Mouse (Mus musculus) forebrain, embryonic 16.5 days (tissue): ENCODE measurements around the gene Dcp1b. TPM values are rescaled to one million over a fixed set of nuclear protein-coding genes. Genes with fewer than 3 reads are reported as not detected.

Experiments used
- ATAC-seq: fragments of 200-750 bp; cut with Nextera tagmentation; 2 replicates; pipeline ENCODE4 v1.8.0; 2017; ENCODE audit warnings: mild to moderate bottlenecking, moderate library complexity
- H3K27ac ChIP-seq: fragments of 300-500 bp; sonication (generic); 2 replicates; pipeline ENCODE4 v1.5.1; 2014; ENCODE audit warnings: low read length, control low read depth
- H3K27me3 ChIP-seq: fragments of 300-500 bp; sonication (generic); replicated peaks from 2 replicates; pipeline ENCODE4 v1.6.1; 2014; ENCODE audit warnings: low read length; ENCODE audit not compliant: control insufficient read depth, insufficient read depth
- H3K36me3 ChIP-seq: fragments of 300-500 bp; sonication (generic); 2 replicates; pipeline ENCODE4 v1.6.1; 2014; ENCODE audit not compliant: control insufficient read depth, insufficient read depth
- H3K4me1 ChIP-seq: fragments of 300-500 bp; sonication (generic); replicated peaks from 2 replicates; pipeline ENCODE4 v1.6.1; 2014; ENCODE audit warnings: low read length; ENCODE audit not compliant: control insufficient read depth, insufficient read depth
- H3K4me2 ChIP-seq: fragments of 300-500 bp; sonication (generic); 2 replicates; pipeline ENCODE4 v1.6.1; 2014; ENCODE audit warnings: mild to moderate bottlenecking, low read length, control low read depth
- H3K4me3 ChIP-seq: fragments of 300-500 bp; sonication (generic); replicated peaks from 2 replicates; pipeline ENCODE4 v1.5.1; 2014; ENCODE audit warnings: mild to moderate bottlenecking, low read length, control low read depth
- H3K9ac ChIP-seq: fragments of 300-500 bp; sonication (generic); replicated peaks from 2 replicates; pipeline ENCODE4 v1.6.1; 2014; ENCODE audit warnings: low read depth, low read length, control low read depth
- H3K9me3 ChIP-seq: fragments of 300-500 bp; sonication (generic); 2 replicates; pipeline ENCODE4 v1.6.1; 2016; ENCODE audit warnings: low read length; ENCODE audit not compliant: control insufficient read depth
- WGBS: fragments of 180-500 bp; shearing (Covaris S2); extraction: QIAGEN DNeasy Blood & Tissue Kit; methylation state at CpG from one replicate; pipeline ENCODE4 v1.1.7; 2014; 5-methylcytosine and 5-hydroxymethylcytosine counted together
- polyA plus RNA-seq: library from polyadenylated mRNA; unstranded; fragments of >200 nt; fragmentation: Nextera tagmentation; extraction: Ambion mirVana; gene quantifications from 2 replicates; pipeline ENCODE4 v1.2.1, GENCODE M21; 2015

Dcp1b gene
- polyA plus RNA-seq, 1 experiment from 2014 or later = 15.8 TPM

- H3K27ac ChIP-seq = peak overlapping the region; percentile 24; the same call in 1 of the 2 replicates
- H3K9me3 ChIP-seq = no peaks in the 10 kb centered on the region
- H3K4me3 ChIP-seq = no peak overlapping the region
- H3K27me3 ChIP-seq = no peaks in the 10 kb centered on the region
- no peaks in the 10 kb centered on the region for H3K36me3 ChIP-seq
- no peak overlapping the region for H3K4me2 ChIP-seq
- WGBS = 70% methylated on average over 4 of the region's 4 CpGs
- ATAC-seq = peak; percentile 50; the same call in 1 of the 2 replicates
- no peak overlapping the region for H3K9ac ChIP-seq
- H3K4me1 ChIP-seq = 0 out of 2 replicates have a peak, but pooled peaks cover 2% of the 10 kb centered on the region
These were observed 29.9 kb upstream of the Dcp1b start for GRCm38 (mm10) chr6:119145109-119145508.

- no peaks in the 10 kb centered on the region for H3K4me1 ChIP-seq
- H3K27ac ChIP-seq = no peak overlapping the region
- H3K4me2 ChIP-seq = no peak overlapping the region
- H3K4me3 ChIP-seq = no peak overlapping the region
- no peaks in the 10 kb centered on the region for H3K9me3 ChIP-seq
- no peak for ATAC-seq
- H3K9ac ChIP-seq = no peak overlapping the region
- no peaks in the 10 kb centered on the region for H3K36me3 ChIP-seq
- H3K27me3 ChIP-seq = no peaks in the 10 kb centered on the region
These were observed 9.4 kb upstream of the Dcp1b start for GRCm38 (mm10) chr6:119165677-119166076.

- WGBS = 53% methylated on average over 12 of the region's 12 CpGs
- Histone ChIP-seq H3K36me3 (no peaks in the 10 kb centered on the region), H3K4me1 (peaks cover 17% of the 10 kb centered on the region), H3K27ac (peak overlapping the region; percentile 89), H3K4me2 (peak overlapping the region; percentile 57), H3K9me3 (no peaks in the 10 kb centered on the region), H3K27me3 (no peaks in the 10 kb centered on the region), H3K9ac (peak overlapping the region; percentile 84), H3K4me3 (peak overlapping the region; percentile 68)
- ATAC-seq = peak; percentile 26; the same call in 1 of the 2 replicates
These were observed 562 bp upstream of the Dcp1b start for GRCm38 (mm10) chr6:119174307-119175074.

DNA sequence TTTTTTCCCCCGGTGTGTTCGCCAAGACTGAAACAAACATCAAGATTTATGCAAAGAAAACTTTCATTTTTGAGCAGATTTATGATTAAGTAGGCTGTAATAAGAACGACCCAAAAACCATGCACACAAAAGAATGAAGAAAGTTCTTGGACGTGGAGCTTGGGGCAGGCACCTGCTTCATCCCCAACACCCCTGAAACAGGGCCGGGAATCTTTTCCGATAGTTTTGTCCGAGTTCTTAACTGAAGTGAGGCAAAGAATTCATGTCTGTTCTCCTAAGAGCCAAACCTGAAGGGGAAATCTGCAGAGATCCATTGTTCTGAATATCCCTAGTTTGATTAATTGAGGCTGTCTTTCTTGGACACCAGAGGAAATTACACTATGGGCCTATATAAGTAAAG, 1.1 kb downstream of the Dcp1b start:
- H3K9me3 ChIP-seq = no peaks in the 10 kb centered on the region
- H3K27ac ChIP-seq = no peak overlapping the region
- peak overlapping the region; percentile 68 for H3K4me3 ChIP-seq
- peak overlapping the region; percentile 65 for H3K4me2 ChIP-seq
- H3K27me3 ChIP-seq = no peaks in the 10 kb centered on the region
- H3K9ac ChIP-seq = peak overlapping the region; percentile 35; the same call in 1 of the 2 replicates
- H3K4me1 ChIP-seq = peaks cover 17% of the 10 kb centered on the region
- no peak for ATAC-seq
- no peaks in the 10 kb centered on the region for H3K36me3 ChIP-seq
- 62% methylated on average over 7 of the region's 7 CpGs for WGBS

DNA sequence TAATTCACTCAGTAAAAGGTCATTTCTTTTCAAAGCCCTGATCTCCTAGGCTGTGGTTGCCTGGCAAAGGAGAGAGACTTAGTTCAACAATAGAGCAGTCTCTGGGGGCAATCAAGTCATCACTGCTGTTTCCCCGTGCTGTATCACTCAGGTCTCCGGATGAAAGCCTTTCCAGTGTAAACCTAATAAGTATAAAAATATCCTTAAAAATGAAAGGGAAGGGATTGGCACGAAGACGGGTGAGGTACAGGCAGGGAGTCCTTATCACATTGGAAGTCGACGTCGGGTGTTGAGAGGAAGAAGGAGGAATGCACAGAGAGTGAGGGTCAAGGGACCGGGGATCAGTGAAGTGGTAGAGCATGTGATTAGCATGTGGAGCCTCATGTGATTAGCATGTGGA, 2.0 kb downstream of the Dcp1b start:
- Histone ChIP-seq H3K36me3 (no peaks in the 10 kb centered on the region), H3K4me1 (peaks cover 17% of the 10 kb centered on the region), H3K27me3 (no peaks in the 10 kb centered on the region), H3K4me2 (no peak overlapping the region), H3K9me3 (no peaks in the 10 kb centered on the region), H3K27ac (no peak overlapping the region), H3K4me3 (no peak overlapping the region), H3K9ac (no peak overlapping the region)
- 68% methylated on average over 8 of the region's 8 CpGs for WGBS
- ATAC-seq = no peak

DNA sequence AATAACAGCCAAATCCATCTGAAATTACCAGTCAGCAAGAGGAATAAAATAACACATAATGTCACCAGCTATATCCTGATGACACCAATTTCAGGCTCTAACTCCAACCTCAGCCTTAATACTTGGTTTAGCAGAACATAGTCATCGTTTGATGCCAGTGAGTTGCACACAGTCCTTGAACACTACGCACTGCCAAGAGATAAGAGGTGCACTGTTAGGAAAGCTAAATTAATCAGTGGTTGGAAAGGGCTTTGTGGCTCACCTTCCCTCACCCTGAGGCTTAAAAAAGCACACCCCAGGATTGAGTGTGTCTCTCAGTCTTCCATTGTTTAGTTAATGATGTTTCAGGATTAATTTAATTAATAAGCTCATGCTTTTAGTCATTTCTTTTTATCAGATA, 5.1 kb downstream of the Dcp1b start:
- Histone ChIP-seq H3K9me3 (no peaks in the 10 kb centered on the region), H3K4me1 (peaks cover 14% of the 10 kb centered on the region), H3K27me3 (no peaks in the 10 kb centered on the region), H3K9ac (no peak overlapping the region), H3K4me3 (no peak overlapping the region), H3K36me3 (0 out of 2 replicates have a peak, but pooled peaks cover 2% of the 10 kb centered on the region), H3K27ac (no peak overlapping the region), H3K4me2 (no peak overlapping the region)
- ATAC-seq = no peak
- 85% methylated on average over 2 of the region's 2 CpGs for WGBS

DNA sequence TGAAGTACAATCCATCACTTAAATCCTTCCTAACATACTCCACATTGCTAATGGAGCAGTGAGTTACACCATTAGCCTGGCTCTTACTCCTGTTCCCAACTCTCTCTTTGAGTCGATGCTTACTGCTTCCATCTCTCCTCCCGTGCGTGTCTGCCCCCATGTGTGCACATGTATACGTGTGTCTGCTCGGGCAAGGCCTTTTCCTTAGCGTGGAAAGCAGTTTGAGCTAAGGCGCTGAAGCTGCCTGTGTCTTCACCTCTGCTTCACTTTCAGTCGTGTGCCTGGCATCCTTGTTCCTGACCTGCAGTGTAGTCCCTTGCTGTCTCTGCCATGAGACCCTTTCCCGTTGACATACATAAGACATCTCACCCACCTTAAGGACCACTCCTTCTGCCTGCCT, 7.2 kb downstream of the Dcp1b start:
- Histone ChIP-seq H3K9ac (no peak overlapping the region), H3K27ac (no peak overlapping the region), H3K4me3 (no peak overlapping the region), H3K27me3 (no peaks in the 10 kb centered on the region), H3K9me3 (no peaks in the 10 kb centered on the region), H3K4me2 (no peak overlapping the region), H3K36me3 (0 out of 2 replicates have a peak, but pooled peaks cover 2% of the 10 kb centered on the region), H3K4me1 (peaks cover 2% of the 10 kb centered on the region; the same call in 1 of the 2 replicates)
- 88% methylated on average over 9 of the region's 9 CpGs for WGBS
- ATAC-seq = no peak

- H3K4me2 ChIP-seq = no peak overlapping the region
- no peak overlapping the region for H3K4me3 ChIP-seq
- H3K9me3 ChIP-seq = no peaks in the 10 kb centered on the region
- H3K27me3 ChIP-seq = no peaks in the 10 kb centered on the region
- no peak for ATAC-seq
- no peak overlapping the region for H3K9ac ChIP-seq
- WGBS = 26% methylated on average over 3 of the region's 3 CpGs
- no peaks in the 10 kb centered on the region for H3K4me1 ChIP-seq
- H3K36me3 ChIP-seq = 0 out of 2 replicates have a peak, but pooled peaks cover 2% of the 10 kb centered on the region
- H3K27ac ChIP-seq = no peak overlapping the region
These were observed 8.7 kb downstream of the Dcp1b start for GRCm38 (mm10) chr6:119183781-119184180.

- Histone ChIP-seq H3K9me3 (no peaks in the 10 kb centered on the region), H3K27me3 (no peaks in the 10 kb centered on the region), H3K27ac (no peak overlapping the region), H3K4me3 (no peak overlapping the region), H3K4me2 (no peak overlapping the region), H3K4me1 (no peaks in the 10 kb centered on the region), H3K9ac (no peak overlapping the region), H3K36me3 (peaks cover 10% of the 10 kb centered on the region; the same call in 1 of the 2 replicates)
- ATAC-seq = no peak
- WGBS = 63% methylated on average over 8 of the region's 8 CpGs
These were observed 11.6 kb downstream of the Dcp1b start for GRCm38 (mm10) chr6:119186658-119187057.
